Mouse (Mus musculus) lung, postnatal 10 days (tissue): ENCODE results near the gene Macrod1.

Source experiments
- DNase-seq: peaks from one replicate; pipeline ENCODE4 v3.0.0; 2021

Gene Macrod1

DNA sequence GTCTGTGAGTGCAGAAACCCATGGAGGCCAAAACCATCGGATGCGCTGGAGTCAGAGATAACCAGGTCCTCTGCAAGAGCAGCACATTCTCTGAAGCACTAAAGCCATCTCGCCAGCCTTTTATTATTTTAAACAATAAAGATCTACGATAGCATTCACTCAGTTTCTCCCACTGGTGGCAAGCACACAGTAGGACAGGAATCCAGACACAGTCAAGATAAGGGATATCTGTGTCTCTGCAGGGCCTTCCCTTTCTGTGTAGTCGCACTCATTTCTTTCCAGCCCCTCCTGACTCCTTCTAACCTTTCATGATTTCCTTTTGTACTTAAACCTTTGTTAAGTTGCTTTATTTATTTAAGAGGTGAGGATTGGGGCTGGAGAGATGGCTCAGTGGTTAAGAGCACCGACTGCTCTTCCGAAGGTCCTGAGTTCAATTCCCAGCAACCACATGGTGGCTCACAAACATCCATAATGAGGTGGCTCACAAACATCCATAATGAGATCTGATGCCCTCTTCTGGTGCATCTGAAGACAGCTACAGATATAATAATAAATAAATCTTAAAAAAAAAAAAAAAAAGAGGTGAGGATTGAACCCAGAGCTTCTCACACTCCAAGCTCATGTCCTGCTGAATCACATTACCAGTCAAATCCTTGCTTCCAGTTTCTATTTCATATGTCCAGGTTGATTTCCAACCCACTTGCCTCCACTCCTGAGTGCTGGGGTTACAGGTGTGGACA lies 153.5 kb downstream of the Macrod1 start:
- DNase-seq = no peak

DNA sequence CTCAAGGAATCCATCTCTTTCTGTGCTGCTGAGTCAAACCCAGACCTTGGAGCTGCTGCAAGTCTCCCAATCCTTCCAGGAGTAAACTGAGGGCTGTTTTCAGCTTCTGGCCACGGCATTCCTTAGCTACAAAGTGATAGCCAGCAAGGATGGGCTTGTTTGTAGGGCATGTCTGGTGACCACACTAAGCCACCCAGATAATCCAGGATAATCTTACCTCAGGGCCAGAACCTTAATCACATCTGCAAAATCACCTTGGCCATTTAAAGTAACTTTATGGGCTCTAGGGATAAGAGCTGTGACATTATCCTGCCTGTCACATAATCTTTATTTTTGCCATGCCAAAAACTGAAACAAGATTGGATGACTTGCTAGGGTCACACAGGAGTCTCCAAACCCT lies 155.6 kb downstream of the Macrod1 start:
- DNase-seq = no peak

DNA sequence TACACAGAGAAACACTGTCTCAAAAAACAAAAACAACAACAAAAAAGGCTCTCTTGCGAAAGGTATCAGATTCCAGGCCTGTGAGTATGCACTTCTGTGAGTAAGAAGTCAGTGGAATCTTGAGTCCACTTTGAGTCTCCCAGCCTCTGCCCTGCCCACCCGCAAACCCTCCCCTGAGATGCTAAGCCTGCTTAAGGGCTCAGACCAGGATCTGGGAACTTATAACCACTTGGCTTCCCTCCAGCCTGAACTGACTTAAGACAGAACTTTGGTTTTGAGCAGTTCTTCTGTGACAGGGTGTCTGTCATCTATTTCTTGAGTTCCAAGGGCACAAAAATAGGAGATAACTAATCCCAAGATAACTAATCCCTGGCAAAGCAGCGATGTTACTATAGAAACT lies 156.4 kb downstream of the Macrod1 start:
- no peak for DNase-seq

DNA sequence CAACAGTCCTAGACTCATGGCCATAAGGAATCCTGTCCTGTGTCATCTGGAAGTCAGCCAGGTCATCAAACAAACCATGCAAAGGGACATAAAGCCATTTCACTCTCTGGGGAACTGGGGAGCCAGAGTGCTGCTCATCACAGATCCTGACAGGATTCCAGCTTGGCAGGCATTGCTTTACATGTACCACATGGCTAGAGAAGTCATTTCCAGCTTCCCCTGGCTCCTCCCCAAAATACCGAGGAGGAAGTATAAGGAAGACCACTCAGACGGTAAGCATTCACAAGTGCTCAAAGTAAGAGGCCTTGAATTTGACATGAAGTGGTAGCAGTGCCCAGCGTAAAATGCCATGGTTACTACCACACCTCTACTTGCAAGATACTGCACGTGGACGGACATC lies 157.9 kb downstream of the Macrod1 start:
- peak; percentile 75 for DNase-seq

DNA sequence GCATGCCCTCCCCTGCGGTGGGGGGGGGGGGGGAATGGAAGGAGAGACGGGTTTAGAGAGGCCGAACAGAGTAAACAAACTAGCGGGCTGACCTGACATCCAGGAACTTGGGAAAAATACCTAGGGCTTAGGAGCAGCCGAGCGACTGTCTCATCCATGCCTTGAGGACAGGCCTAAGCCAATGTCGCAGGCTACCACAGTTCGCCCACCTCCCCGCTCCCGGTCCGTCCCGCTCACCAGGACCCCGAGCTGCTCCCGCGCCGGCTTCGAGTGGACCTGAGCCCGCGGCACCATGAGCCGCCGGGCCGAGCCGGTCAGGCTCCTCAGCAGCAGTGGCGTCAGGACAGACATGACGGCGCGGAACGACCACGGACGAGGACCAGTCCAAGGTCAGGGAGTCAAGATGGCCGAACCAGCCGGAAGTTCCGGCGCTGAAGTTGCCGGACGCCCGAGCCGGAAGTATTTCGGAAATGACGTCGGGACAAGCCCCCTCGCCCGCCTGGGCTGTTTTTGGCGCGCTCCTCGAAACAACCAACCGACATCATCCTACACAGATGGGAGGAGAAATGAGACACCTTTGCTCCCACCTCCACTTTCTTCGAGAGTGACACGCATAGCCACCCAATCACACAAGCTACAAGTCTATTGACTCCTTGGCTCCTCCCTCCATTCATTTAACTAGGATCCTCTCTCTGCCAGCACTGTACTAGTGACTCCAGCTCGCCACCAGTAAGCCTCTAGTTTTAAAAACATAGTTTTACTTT lies 160.7 kb downstream of the Macrod1 start, which contains the start of gene Cox8a:
TSS of gene Cox8a (minus strand) at position 455 of the 764 bp plus-strand sequence.
- DNase-seq = peak; percentile 97

DNA sequence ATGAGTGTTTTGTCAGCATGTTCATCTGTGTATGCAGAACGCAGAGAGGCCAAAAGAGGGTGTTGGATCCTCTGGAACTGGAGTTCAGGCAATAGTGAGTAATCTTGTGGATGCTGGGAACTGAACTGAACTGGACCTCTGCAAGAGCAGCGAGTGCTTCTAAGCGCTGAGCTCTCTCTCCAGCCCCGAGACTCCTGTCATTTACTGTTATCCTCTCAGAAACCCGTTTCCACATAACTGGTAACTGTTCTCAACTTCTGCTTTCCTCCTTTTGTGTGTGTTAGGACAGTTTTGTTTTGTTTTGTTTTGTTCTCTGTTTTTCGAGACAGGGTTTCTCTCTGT lies 161.3 kb downstream of the Macrod1 start:
- DNase-seq = no peak

DNA sequence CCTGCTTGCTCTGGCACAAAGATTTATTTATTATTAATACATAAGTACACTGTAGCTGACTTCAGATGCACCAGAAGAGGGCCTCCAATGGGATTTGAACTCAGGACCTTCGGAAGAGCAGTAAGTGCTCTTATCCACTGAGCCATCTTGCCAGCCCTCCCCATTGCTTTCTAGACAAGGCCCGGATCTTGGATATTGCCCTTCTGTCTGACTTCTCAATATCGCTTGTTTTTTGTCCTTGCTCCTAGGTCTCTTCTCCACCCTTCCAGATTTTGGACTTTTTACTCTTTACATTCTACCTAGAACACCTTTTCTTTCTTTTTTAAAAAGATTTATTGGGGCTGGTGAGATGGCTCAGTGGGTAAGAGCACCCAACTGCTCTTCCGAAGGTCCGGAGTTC lies 162.1 kb downstream of the Macrod1 start:
- no peak for DNase-seq

DNA sequence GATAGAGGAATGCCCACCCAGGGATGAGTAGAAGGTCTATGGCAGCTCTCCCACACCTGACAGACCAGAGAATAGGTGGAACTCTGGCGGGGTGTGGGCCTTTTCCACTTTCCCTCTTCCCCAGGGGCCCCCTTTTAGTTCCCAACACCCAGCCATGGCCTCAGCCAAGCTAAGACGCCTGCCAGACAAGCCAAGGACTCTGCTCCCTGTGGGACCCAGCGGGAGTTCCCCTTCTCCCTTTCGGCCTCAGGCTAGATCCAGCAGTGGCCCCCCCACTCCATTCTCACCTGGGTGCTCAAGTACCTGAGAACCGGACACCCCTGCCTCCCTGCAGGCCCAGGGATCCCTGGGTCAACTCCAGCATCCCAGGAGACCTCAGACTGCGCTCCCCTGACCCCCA lies 165.6 kb downstream of the Macrod1 start:
- no peak for DNase-seq

DNA sequence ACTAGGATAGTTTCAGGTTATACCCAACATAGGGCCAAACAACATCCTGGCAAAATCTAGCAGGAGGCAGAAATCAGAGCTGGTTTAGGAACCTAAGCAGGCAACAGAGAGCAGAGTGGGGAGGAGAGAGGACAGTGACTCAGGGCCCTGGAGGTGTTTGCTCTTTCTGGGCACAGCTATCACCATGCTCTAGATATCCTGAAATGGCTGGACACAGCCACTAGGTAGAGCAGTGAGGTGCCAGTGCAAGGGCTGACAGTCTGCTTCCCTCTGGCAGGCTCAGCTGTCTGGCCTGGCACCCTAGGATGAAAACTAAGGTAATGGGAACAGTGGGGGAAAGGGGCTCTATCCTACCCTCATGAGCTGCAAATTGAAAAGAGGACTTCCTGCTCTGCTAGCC lies 166.9 kb downstream of the Macrod1 start:
- DNase-seq = no peak

DNA sequence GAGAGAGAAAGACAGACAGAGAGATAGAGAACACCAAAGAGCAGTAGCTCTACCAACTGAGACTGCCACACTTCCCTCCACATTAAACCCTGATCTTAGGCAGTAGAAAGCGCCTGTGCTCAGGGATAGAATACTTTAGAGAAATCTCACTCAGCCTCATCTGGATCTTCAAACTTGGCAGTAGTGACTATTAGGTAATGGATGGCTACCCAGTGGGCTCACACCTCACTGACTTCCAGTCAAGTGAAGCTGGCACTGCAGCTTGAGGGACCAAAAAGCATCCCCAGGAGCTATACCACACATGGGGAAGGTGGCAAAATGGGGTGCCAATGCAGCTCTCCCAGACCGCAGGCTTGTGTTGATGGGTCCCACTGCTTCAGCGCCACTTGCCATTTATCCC lies 167.6 kb downstream of the Macrod1 start:
- no peak for DNase-seq

DNA sequence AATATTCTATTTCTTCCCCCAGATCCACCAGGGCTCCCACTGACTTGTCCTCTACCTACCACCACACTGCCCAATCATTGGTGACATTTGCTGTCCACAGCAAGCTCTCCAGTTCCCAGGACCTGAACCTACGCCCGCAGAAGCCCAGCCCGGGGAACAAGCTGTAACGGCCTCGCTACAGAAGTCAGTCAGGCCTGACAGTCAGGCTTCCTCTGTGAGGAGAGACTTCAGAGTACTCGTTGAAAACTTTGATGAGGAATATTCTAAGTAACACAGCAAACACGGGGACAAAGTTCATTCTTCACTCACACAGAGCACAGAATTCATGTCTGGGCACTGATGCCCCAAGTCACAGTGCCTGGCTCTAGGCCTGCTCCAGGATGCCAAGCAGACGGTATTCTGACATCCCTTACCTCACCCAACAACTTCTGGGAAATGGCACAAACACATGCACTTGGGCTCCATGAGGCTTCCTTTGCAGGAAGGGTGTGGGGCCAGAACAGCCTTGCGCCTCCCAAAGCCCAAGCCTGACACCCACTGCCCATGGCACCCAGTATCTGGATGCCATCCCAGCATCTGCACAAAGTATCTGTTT lies 168.6 kb downstream of the Macrod1 start:
- DNase-seq = no peak

DNA sequence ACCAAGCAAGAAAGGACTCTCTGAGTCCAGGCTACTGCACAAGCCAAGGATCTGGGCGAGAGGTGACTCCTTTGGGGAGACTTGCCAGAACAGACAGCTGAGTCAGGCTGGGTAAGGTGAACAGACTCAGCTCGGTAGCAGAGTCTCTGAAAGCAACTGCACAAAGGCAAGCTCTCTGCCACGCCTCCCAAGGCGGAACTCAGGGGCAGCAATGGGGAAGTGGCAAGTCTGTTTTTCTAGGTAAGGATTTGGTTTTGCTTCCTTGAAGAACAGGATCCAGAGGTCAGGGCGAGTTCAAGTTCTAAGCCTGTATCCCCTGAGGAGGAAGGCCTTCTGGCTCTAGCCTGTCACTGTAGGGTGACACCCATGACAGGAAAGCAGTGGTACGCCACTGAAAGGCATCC lies 169.9 kb downstream of the Macrod1 start:
- no peak for DNase-seq

DNA sequence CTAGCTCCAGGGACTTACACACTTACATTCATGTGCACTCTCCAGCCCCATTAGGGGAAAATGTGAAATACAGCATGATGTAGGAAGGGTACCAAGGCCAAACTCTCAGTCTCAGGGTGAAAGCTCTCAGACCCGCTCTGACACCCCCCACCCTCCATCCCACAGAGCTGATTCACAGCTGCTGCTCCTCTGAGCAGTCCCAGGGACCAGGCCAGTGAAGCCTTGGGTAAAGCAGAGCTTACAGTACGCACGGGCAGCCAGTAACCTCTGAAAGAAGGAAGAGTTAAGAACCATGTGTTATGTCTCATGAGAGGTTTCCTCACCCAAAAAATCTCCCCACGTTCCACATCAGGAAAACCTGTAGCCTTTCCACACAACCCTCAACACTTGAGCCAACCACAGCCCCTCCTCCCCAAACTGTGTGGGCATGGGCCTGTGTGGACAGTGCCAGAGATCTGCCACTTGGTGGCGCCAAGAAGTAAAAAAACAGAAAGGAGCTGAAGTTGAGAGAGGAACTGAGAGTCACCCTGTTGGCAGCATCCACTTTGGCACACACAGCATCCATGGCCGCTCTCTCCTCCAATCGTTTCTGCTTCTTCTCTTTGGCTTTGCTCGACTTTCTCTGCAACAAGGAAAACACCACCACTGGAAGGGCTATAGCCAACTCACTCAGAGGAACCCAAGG lies 178.1 kb downstream of the Macrod1 start:
- DNase-seq = peak; percentile 93

DNA sequence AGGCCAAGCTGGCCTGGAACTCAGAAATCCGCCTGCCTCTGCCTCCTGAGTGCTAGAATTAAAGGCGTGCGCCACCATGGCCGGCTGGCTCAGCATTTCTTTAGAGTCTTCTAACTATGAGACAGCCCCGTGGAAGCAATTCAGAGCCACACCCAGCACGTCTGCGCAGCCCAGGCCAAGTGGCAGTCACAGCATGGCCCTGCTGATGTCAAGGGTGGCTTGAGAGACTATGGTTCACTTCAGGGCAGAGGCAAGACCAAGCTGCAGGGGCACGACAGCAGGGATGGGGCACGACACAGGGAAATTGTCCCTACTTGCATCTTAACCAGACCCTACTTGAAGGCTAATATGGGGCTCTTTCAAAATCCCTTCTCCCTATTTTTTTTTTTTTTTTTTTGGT lies 178.9 kb downstream of the Macrod1 start:
- no peak for DNase-seq

DNA sequence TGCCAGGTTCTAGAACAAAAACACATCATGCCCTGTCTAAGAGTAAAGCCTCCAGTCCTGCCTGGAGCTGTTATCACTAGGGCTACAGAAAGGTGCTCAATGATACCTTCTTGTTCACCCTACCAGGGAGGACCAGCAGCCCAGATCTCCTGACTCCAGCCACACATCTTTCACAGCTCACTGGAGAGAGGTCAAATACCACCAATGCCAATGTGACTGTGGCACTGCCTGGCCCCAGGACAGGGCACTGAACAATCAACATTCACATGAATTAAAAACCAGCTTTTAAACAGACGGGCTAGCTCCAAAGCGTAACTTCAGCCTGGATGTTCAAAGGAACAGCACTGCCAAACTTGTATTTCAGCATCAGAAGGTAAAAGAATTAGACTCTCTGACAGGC lies 179.4 kb downstream of the Macrod1 start:
- DNase-seq = no peak

DNA sequence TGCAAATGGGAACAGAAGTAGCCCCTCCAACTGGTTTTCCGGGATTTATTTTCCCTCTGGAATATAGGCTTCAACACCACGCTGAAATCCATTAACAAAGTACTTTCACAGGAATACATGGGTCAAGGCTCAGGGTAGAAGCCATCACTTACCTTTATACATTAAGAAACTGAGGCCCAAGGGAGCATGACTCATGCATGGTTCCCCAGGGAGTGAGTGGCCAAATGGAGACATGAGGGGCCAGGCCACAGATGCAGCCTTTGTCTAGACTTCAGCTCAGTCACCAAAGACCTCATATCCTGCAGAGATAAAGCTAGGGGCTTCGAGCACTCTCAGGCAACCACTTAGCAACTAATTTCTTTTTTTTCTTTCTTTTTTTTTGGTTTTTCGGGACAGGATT lies 180.1 kb downstream of the Macrod1 start:
- DNase-seq = no peak

DNA sequence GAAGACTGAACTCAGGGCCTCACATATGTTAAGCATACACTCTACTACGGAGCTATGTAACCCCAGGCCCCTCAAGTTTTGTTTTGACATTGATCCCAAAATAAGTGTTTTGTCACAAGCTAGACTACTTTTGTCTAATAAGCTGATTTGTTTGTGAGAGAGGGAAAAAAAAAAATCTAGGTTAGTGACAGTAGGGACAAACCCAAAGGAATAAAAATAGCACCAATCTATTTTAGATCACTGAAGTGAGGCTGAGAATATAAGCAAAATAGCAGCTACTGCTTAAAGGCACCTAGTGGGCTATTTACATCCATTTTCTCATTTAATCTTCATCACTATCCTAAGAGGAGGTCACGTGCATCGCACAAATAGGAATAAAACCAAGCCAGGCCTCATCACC lies 183.0 kb downstream of the Macrod1 start:
- no peak for DNase-seq

DNA sequence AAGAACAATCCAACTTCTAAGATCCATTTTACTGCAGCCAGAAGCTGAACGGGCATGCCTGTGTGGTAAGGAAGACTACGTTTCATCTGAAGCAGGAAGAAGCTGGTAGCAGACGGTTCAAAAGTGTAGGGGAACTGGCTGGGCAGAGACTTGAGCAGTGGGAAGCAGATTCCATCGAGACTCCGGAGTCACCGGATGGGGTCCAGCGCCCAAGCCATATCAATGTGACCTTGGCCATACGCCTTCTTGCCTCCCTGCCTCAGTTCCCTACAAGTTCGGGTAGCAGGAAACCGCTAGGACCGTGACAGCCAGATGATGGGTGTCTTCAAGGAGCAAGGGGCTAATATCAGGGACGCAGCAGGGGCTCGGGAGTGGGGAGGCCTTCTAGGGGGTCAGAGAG lies 183.7 kb downstream of the Macrod1 start:
- no peak for DNase-seq

DNA sequence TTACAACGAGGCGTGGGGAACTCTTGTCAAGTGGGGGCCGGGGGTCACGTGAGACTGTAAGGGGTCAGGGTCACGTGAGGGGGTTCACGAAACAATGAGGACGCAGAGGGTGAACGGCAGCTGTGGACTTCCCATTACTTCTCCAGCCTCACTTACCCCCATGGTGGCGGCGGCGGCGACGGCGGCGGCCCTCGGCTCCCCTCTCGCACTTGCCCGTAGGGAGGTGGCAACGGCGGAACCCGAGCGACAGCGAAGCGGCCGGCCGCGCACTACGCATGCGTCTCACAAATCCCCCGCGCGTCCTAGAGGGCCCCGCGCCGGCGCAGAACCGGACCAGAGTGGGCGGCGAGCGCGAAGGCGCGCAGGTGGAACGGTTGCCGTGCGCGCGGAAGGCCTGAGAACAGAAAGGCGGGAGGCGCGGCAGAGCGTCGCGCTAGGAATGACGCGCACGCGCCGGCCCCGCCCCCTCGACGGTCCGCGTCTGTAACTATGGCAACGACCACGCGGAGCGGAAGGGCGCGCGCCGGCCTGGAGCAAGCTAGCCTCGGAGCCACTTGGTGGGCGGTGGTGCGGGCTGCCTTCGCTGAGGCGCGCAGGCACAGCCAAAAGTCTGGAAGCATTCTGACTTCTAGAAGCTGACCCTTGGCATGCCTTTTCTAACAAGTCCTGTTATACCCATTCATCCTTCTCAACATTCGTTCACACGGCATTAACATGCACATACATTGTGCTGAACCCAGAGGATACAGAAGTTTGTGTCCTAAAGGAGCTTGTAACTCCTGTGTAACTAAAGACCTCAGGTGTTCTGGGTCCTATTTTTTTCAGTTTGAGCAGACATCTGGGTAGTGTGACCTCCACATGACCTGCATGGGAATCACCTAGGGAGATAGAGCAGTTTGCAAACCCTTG lies 184.4 kb downstream of the Macrod1 start, which contains the start of gene Naa40:
TSS of gene Naa40 (minus strand) at position 402 of the 909 bp plus-strand sequence.
- DNase-seq = peak; percentile 94

DNA sequence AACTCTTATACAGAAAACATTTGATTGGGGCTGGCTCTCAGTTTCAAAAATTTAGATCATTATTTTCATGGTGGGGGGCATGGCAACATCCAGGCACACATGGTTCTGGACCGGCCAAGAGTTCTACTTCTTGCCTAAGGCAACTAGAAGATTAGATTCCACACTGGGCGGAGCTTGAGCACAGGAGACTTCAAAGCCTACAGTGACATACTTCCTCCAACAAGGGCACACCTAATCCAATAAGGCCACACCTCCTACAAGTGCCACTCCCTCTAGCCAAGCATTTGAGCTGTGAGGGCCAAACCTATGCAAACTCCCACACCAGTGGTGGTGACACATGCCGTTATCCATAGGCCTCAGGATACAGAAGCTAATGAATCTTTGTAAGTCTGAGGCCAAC lies 189.4 kb downstream of the Macrod1 start:
- DNase-seq = no peak
